Mouse (Mus musculus): ENCODE results near the gene Uggt1.

GRCm38 (mm10) chr1:36272546-36272945, 28.0 kb upstream of the Uggt1 start:
- TF ChIP-seq POLR2A (IDR thresholded peaks at IDR 0.05; ENCODE audit: borderline replicate concordance, extremely low read depth, insufficient read depth, insufficient read length, poor library complexity, severe bottlenecking): no peak
- TF ChIP-seq CTCF (IDR thresholded peaks at IDR 0.05; ENCODE audit: borderline replicate concordance, extremely low read depth, insufficient read depth, insufficient read length): no peak
